Mouse (Mus musculus): ENCODE results near the gene Endog.

DNA sequence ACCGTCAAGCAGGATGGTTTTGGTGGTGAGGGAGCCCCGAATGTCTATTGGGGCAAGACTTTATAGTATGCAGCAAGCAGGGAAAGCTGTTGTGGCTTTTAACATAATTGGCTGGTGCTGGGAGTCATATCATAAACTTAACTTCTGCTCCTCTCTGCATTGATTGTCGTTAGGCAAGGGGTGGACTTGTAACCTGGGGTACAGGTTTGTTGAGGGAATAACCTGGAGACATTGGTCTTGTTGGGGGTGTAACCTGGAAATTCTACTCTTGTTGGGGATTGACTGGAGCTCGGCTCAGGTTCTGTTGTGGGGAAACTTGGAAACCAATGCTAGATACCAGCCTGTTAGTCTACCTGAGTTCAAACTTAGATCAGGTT is 40.9 kb downstream of the Endog start:
- no peak for TF ChIP-seq GATA1 (IDR thresholded peaks at IDR 0.05; ENCODE audit: low read length)
- no peak for TF ChIP-seq TAL1 (IDR thresholded peaks at IDR 0.05; ENCODE audit: low read length)
